Mouse (Mus musculus) forebrain, embryonic 14.5 days (tissue): ENCODE data around the gene Slc33a1. TPM values are rescaled to one million over a fixed set of nuclear protein-coding genes. Genes with fewer than 3 reads are reported as not detected.

Experiments used
- polyA plus RNA-seq: library from polyadenylated mRNA; unstranded; fragments of >200 nt; fragmentation: Nextera tagmentation; extraction: Ambion mirVana; gene quantifications from 2 replicates; pipeline ENCODE4 v1.2.1, GENCODE M21; 2014

The Slc33a1 gene
- polyA plus RNA-seq, 1 experiment from 2014 or later = 21.0 TPM

Other genes with a start within 250 kb of the Slc33a1 start
- 10.1 TPM in 2 replicates for gene Plch1, start 65.3 kb downstream of the Slc33a1 start, polyA plus RNA-seq
- gene E130311K13Rik, start 35.3 kb downstream of the Slc33a1 start, polyA plus RNA-seq = 4.8 and 5.3 TPM in 2 replicates
- 49.6 and 55.1 TPM in 2 replicates for gene Gmps, start 11.3 kb upstream of the Slc33a1 start, polyA plus RNA-seq
- gene Vmn2r1, start 116.8 kb upstream of the Slc33a1 start, polyA plus RNA-seq = 0.13 and 0.32 TPM in 2 replicates
- gene Vmn2r2, start 177.2 kb upstream of the Slc33a1 start, polyA plus RNA-seq = 0.07 TPM in 1 of 2 replicates, not detected in the other